Mouse (Mus musculus): ENCODE measurements at regions not wholly inside any gene's neighbourhood (a gene's known extent, or its start where the extent isn't known, plus 50 kb on each side); places are given as distances from the start of the nearest gene placed in this dataset.

GRCm38 (mm10) chr16:78435707-78436106 is 58.7 kb upstream of the Btg3 start:
- TF ChIP-seq EP300 (IDR thresholded peaks at IDR 0.05; ENCODE audit: insufficient read depth, low read depth, low read length) (no peak), CTCF (IDR thresholded peaks at IDR 0.05) (no peak), POLR2A (IDR thresholded peaks at IDR 0.05; ENCODE audit: insufficient read depth, low read depth, low read length) (no peak)

Measured in heart, adult 2 months (tissue).